Mouse (Mus musculus): ENCODE measurements around the gene Taf12. TPM values are rescaled to one million over a fixed set of nuclear protein-coding genes. Genes with fewer than 3 reads are reported as not detected.

Taf12 gene
- total RNA-seq, 2 experiments from 2014 or later: 34.7 to 38.4 TPM

DNA sequence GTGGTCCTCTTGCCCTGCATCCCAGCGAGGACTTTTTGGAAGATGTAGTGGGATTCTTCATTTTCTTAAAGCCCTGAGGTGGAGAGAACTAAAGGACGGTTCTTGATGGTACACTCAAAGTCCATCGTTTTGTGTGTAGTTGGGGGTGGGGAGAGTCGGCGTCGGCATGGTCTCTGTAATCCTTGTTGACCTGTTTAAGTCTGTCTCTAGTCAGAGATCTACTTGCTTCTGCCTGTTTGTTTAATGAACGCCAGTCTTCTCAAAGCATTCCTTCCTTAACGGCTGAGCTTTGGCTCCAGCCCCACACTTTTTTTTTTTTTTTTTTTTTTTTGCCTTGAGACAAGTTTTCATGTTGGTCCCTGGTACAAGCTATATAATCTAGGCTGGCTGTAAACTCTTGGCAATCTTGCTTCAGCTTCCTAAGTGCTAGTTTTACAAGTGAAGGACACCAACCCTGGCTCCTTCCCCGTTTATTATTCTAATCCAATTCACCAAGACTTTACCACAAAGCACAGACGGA lies 55.7 kb downstream of the Taf12 start:
- no peak for TF ChIP-seq CTCF (IDR thresholded peaks at IDR 0.05)
- Histone ChIP-seq H3K4me3 (peak overlapping the region; percentile 96), H3K27ac (peak overlapping the region; percentile 96)
- intact Hi-C loops (cut with DNase I): loop anchor here (2.0 kb wide), 1 partner anchor 21 kb away; no protein-coding TSS in a partner anchor
- no peak for DNase-seq

DNA sequence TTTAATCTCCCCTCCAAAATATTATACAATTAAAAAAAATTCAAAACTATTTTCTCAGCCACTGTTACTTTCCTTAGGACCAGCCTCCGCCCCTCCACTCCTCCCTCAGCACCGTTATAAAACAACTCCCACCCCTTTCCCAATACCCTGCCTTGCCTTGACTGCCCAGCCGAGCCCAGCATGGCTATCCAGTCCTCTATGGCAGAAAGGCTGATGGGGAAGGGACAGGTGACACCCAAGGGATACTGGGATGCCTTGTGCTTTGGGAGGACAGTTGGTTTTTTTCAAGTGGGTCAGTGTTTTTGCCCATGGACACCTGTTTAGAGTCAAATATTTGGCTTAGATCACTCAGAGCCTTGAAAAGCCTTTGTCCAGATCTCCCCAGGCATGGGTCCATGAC lies 57.8 kb downstream of the Taf12 start:
- no peak for TF ChIP-seq CTCF (IDR thresholded peaks at IDR 0.05)
- no peak overlapping the region for H3K27ac ChIP-seq
- no peak overlapping the region for H3K4me3 ChIP-seq
- intact Hi-C loops (cut with DNase I): no loop called here
- DNase-seq: no peak

DNA sequence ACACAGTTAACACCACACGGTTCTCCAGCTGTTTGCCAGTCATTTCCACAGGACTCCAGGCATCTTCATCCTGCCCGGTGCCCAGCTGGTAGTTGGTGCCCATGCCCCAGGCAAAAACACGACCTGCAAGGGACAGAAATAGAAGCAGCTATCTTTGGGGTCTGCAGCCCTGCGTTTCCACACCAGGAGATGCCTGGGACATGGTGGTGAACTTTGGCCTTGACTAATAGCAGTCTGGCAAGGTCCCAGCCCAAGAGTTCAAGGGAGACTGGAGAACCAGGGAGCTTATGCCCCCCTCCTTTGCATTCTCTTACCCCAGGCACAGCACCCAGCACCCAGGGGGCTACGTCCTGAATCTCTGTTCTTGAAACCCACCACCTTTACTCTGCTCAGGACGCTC lies 58.7 kb downstream of the Taf12 start:
- TF ChIP-seq CTCF (IDR thresholded peaks at IDR 0.05): no peak
- intact Hi-C loops (cut with DNase I): no loop called here
- DNase-seq: no peak
- Histone ChIP-seq H3K4me3 (no peak overlapping the region), H3K27ac (no peak overlapping the region)

DNA sequence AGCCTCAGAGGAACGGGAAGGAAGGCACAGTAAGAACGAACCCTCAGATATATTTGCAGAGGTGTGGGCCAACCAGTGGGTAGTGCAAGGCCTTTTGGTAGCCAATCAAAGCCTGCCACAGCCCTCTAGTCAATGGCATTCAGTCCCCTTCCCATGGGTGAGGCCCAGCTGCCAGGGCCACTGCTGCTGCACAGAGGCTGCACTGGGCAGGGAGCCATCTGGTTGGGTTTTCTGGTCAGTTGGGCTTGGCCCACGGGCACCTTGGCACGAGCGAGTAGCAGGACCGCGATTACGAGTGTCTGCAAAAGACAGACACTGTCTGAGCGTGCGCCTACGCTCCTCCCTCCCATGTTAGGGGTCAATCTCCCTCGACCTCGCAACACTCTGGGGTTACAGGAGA lies 64.8 kb downstream of the Taf12 start:
- TF ChIP-seq CTCF (IDR thresholded peaks at IDR 0.05): no peak
- Histone ChIP-seq H3K4me3 (no peak overlapping the region), H3K27ac (peak overlapping the region; percentile 5; the same call in 1 of the 2 replicates)
- intact Hi-C loops (cut with DNase I): no loop called here
- DNase-seq: peak; percentile 82

DNA sequence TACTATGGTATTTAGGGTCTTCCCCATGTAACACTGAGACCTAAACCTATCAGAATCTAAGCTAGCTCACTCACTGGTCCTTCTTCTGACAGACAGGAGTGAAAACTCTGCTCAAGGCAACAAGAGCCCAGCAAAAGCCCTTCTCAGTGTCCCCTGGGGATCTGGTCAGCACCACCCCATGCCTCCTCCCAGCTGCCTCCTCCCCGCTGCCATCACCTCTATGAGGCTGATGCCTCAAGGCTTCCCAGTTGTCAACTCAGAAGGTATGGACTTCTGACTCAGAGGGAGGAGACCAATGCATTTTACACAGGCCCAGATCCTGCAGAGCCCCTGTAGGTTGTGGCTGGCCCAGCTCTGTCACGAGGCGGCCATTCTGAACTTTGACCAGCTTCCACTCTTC lies 67.3 kb downstream of the Taf12 start:
- no peak for TF ChIP-seq CTCF (IDR thresholded peaks at IDR 0.05)
- Histone ChIP-seq H3K4me3 (no peak overlapping the region), H3K27ac (no peak overlapping the region)
- no peak for DNase-seq
- intact Hi-C loops (cut with DNase I): loop anchor here (10.0 kb wide), 1 partner anchor 257 kb away; no protein-coding TSS in a partner anchor

DNA sequence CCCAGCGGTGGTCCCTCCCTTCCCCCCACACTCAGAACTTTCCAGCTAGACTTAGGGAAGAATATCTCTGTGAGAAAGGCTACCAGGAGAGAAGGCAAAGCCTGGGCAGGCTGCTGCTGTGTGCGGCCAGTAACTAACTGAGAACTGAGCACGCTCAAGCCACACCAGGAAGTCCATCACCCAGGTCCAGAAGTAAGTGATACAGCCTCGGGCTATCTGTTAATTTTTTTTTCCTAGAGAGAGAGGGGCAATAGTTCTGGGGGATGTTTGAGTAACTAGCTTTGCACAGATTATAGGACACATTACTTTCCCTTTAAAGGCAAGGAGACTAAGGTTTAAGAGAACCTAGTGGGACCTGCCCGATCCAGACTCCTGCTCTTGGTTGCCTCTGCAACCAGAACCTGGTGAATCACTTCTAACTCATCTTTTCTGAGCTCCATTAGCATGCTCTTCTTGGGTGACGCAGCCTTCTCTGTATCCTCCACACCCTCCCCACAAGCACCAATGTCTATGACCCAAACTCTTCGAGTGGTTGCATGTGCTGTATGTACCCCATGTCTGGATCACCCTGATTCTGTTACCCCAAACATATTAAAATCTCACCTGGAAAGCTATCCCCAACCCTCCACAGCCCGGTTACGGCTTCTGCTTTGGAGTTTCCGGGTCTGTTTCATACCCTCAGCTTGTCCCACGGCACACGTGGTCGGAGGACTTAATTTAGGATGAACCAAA lies 70.4 kb downstream of the Taf12 start:
- intact Hi-C loops (cut with DNase I): loop anchor here (1.0 to 10.0 kb wide), 3 partner anchors 9 to 260 kb away; partner anchors contain the start of gene Rcc1
- Histone ChIP-seq H3K4me3 (peak overlapping the region; percentile 95), H3K27ac (peak overlapping the region; percentile 96)
- TF ChIP-seq CTCF (IDR thresholded peaks at IDR 0.05): no peak
- no peak for DNase-seq

Other genes starting within 250 kb of the Taf12 start
- gene Gm10300, start 199.7 kb upstream of the Taf12 start, total RNA-seq (2021): under 1 TPM in 1 of 2 experiments, not detected in 1; 0.08 TPM
- gene Epb41, start 199.1 kb upstream of the Taf12 start, total RNA-seq (2021): 100 to 1,000 TPM; 102 to 113 TPM
- gene Oprd1, start 129.9 kb upstream of the Taf12 start, total RNA-seq (2021): not detected
- 10 to 100 TPM; 27.3 to 27.6 TPM for gene Ythdf2, start 62.1 kb upstream of the Taf12 start, total RNA-seq (2021)
- 10 to 100 TPM in 1 of 2 experiments, 1 to 10 TPM in 1; 8.7 to 10.6 TPM for gene Gmeb1, start 12.8 kb upstream of the Taf12 start, total RNA-seq (2021)
- gene Rab42, start 29.0 kb downstream of the Taf12 start, total RNA-seq (2021): under 1 TPM in 1 of 2 experiments, not detected in 1; 0.33 TPM
- gene Trnau1ap, start 55.2 kb downstream of the Taf12 start, total RNA-seq (2021): 10 to 100 TPM; 10.4 to 11.7 TPM
- gene Rcc1, start 79.2 kb downstream of the Taf12 start, total RNA-seq (2021): 1 to 10 TPM; 7.7 to 7.8 TPM
- 10 to 100 TPM; 14.6 to 15.6 TPM for gene Phactr4, start 148.1 kb downstream of the Taf12 start, total RNA-seq (2021)
- gene Med18, start 189.5 kb downstream of the Taf12 start, total RNA-seq (2021): 1 to 10 TPM; 2.9 to 3.3 TPM
- gene Sesn2, start 236.1 kb downstream of the Taf12 start, total RNA-seq (2021): 1 to 10 TPM; 1.5 to 2.1 TPM